ENCODE assay signal across 8 mouse cellular contexts in the genomic region with DNA sequence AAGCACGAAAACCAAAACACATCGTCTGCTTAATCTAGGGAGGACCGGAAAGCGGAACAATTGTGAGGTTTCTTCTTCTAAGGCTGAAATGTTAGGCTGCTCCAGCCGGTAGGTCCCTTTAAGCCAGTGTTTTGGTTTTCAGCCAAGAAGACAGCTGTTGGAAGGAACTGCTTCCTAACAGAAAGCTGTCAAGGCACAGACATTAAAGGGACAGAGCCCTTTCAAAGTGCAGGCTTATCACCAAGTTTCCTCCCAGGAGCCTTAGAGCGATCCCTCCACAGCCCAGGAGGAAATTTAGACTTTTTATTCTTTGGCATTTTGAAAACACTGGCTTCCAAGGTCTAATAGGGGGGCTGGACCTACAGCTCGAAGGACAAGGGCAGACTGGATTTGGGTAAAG. TPM values are rescaled to one million over a fixed set of nuclear protein-coding genes. Genes with fewer than 3 reads are reported as not detected.
DNase-seq lines count a peak whose midpoint lies in the region; ATAC-seq and TF ChIP-seq lines count a peak whose summit lies in the region.

No protein-coding gene starts in this region.

- no peak for ATAC-seq in embryonic facial prominence, embryonic 13.5 days (ENCODE audit: insufficient number of reproducible peaks, insufficient read depth, low FRiP score, low TSS enrichment, low read depth)
- no peak for ATAC-seq in limb, embryonic 13.5 days (ENCODE audit: low FRiP score, low read depth)
- no peak for ATAC-seq in midbrain, postnatal 0 days (ENCODE audit: low FRiP score)
- no peak for ATAC-seq in erythroid progenitor cell, adult 5-6 weeks (replicated peaks; ENCODE audit: low FRiP score, poor library complexity, severe bottlenecking)

- peaks cover 44% of the 10 kb centered on the region for H3K4me1 ChIP-seq in thymus, adult 2 months (replicated peaks; ENCODE audit: control insufficient read depth, insufficient read depth, low read length)
- peaks cover 28% of the 10 kb centered on the region for H3K4me1 ChIP-seq in embryonic facial prominence, embryonic 13.5 days
- H3K4me1 ChIP-seq in limb, embryonic 13.5 days, result peaks cover 47% of the 10 kb centered on the region
- no peaks in the 10 kb centered on the region for H3K4me1 ChIP-seq in midbrain, postnatal 0 days (ENCODE audit: insufficient read depth, low read length)

- H3K9ac ChIP-seq in embryonic facial prominence, embryonic 13.5 days, result peak overlapping the region; percentile 85
- peak overlapping the region; percentile 89 for H3K9ac ChIP-seq in limb, embryonic 13.5 days
- H3K9ac ChIP-seq in midbrain, postnatal 0 days (replicated peaks; ENCODE audit: low read length, poor library complexity, severe bottlenecking), result peak overlapping the region; percentile 89

- WGBS in thymus, adult 2 months, result under 1% methylated on average over 7 of the region's 7 CpGs
- WGBS in embryonic facial prominence, embryonic 13.5 days, result 1% methylated on average over 7 of the region's 7 CpGs
- WGBS in limb, embryonic 13.5 days, result 5% methylated on average over 7 of the region's 7 CpGs
- under 1% methylated on average over 7 of the region's 7 CpGs for WGBS in midbrain, postnatal 0 days

- peaks cover 9% of the 10 kb centered on the region for H3K27me3 ChIP-seq in thymus, adult 2 months (ENCODE audit: control insufficient read depth, insufficient read depth, low read length)
- H3K27me3 ChIP-seq in embryonic facial prominence, embryonic 13.5 days, result no peaks in the 10 kb centered on the region
- H3K27me3 ChIP-seq in limb, embryonic 13.5 days, result no peaks in the 10 kb centered on the region
- no peaks in the 10 kb centered on the region for H3K27me3 ChIP-seq in midbrain, postnatal 0 days (ENCODE audit: insufficient read depth, low read length)

- peak overlapping the region; percentile 96 for H3K4me2 ChIP-seq in embryonic facial prominence, embryonic 13.5 days
- peak overlapping the region; percentile 97 for H3K4me2 ChIP-seq in limb, embryonic 13.5 days (replicated peaks)
- peak overlapping the region; percentile 95 for H3K4me2 ChIP-seq in midbrain, postnatal 0 days (ENCODE audit: low read depth, low read length, poor library complexity, severe bottlenecking)

- TF ChIP-seq CTCF in thymus, adult 2 months (IDR thresholded peaks at IDR 0.05; ENCODE audit: borderline replicate concordance, control insufficient read depth, extremely low read depth, insufficient read depth, low read length, poor library complexity), result no peak
- TF ChIP-seq CTCF in midbrain, postnatal 0 days (IDR thresholded peaks at IDR 0.05), result no peak

- no peaks in the 10 kb centered on the region for H3K36me3 ChIP-seq in thymus, adult 2 months (ENCODE audit: control insufficient read depth, insufficient read depth, low read length)
- peaks cover 21% of the 10 kb centered on the region for H3K36me3 ChIP-seq in embryonic facial prominence, embryonic 13.5 days
- peaks cover 24% of the 10 kb centered on the region for H3K36me3 ChIP-seq in limb, embryonic 13.5 days
- H3K36me3 ChIP-seq in midbrain, postnatal 0 days (ENCODE audit: insufficient read depth, low read length), result peaks cover 17% of the 10 kb centered on the region

- no peaks in the 10 kb centered on the region for H3K9me3 ChIP-seq in embryonic facial prominence, embryonic 13.5 days
- no peaks in the 10 kb centered on the region for H3K9me3 ChIP-seq in limb, embryonic 13.5 days
- H3K9me3 ChIP-seq in midbrain, postnatal 0 days (ENCODE audit: low read length), result no peaks in the 10 kb centered on the region

- no peak for TF ChIP-seq POLR2A in thymus, adult 2 months (IDR thresholded peaks at IDR 0.05; ENCODE audit: control insufficient read depth, extremely low read depth, insufficient read depth, low read length, poor library complexity)

- H3K27ac ChIP-seq in thymus, adult 2 months (ENCODE audit: control insufficient read depth, insufficient read depth, low read length), result no peak overlapping the region
- H3K27ac ChIP-seq in embryonic facial prominence, embryonic 13.5 days, result peak overlapping the region; percentile 91
- peak overlapping the region; percentile 67 for H3K27ac ChIP-seq in limb, embryonic 13.5 days
- H3K27ac ChIP-seq in midbrain, postnatal 0 days (ENCODE audit: low read depth, low read length), result peak overlapping the region; percentile 55

- peak; percentile 12 for DNase-seq in thymus, adult 2 months
- DNase-seq in thymus, postnatal 10 days (ENCODE audit: low spot score in 2 of 2), result no peak
- peak; percentile 92 for DNase-seq in heart, adult 8-10 months (ENCODE audit: low spot score)
- peak; percentile 63 to 79 for DNase-seq in kidney, adult 8-10 months
- peak; percentile 96 for DNase-seq in midbrain, postnatal 0 days (ENCODE audit: low spot score)

- H3K4me3 ChIP-seq in thymus, adult 2 months (ENCODE audit: control insufficient read depth, insufficient read depth, low read length), result no peak overlapping the region
- H3K4me3 ChIP-seq in embryonic facial prominence, embryonic 13.5 days, result peak overlapping the region; percentile 74
- H3K4me3 ChIP-seq in limb, embryonic 13.5 days, result peak overlapping the region; percentile 78
- H3K4me3 ChIP-seq in midbrain, postnatal 0 days (ENCODE audit: low read depth, low read length), result peak overlapping the region; percentile 76

RNA-seq across cellular contexts. Expression of a gene that starts 3.4 kb away (rescaled TPM):
- 2.9 and 3.4 TPM in 2 replicates for polyA plus RNA-seq in thymus, adult 2 months (2012; rRNA removed)
- 35.5 and 43.4 TPM in 2 replicates for polyA plus RNA-seq in embryonic facial prominence, embryonic 13.5 days (2015; fragmentation: Nextera tagmentation; extraction: Ambion mirVana)
- 1 to 10 TPM; 1.5 to 5.8 (median 3.6) TPM for total RNA-seq in heart, adult 8-10 months (2022)
- polyA plus RNA-seq in limb, embryonic 13.5 days (2015; fragmentation: Nextera tagmentation; extraction: Ambion mirVana), result 47.8 and 51.1 TPM in 2 replicates
- total RNA-seq in midbrain, postnatal 0 days (2014; rRNA removed), result 34.9 and 45.1 TPM in 2 replicates
- polyA plus RNA-seq in midbrain, postnatal 0 days (2015; fragmentation: Nextera tagmentation; extraction: Ambion mirVana), result 24.8 and 25.4 TPM in 2 replicates
- not detected in 2 replicates for total RNA-seq in erythroid progenitor cell, adult 5-6 weeks (2015; ENCODE audit: low replicate concordance)
- 1.0 TPM in 1 of 2 replicates, not detected in the other for total RNA-seq in erythroid progenitor cell, adult 5-6 weeks (2017; ENCODE audit: low replicate concordance)

Comparison
In these comparisons a context has a peak if more than half of its experiments do, and no peak if none do; other contexts are left out.
1. DNase-seq: peak in thymus, adult 2 months (single experiment), heart, adult 8-10 months (single experiment), kidney, adult 8-10 months (2 of 2) and midbrain, postnatal 0 days (single experiment); none in thymus, postnatal 10 days (0 of 2).
2. Peak in every context shown above with its lines, with median percentiles within 50 percentile points of each other: H3K4me2 ChIP-seq and H3K9ac ChIP-seq.